Mouse (Mus musculus): ENCODE results near the gene H2-Ab1.

Gene H2-Ab1

GRCm38 (mm10) chr17:34285371-34285770 lies 27.9 kb downstream of the H2-Ab1 start:
- DNase-seq (ENCODE audit: low spot score) = no peak

GRCm38 (mm10) chr17:34285848-34286247 lies 28.4 kb downstream of the H2-Ab1 start:
- DNase-seq (ENCODE audit: low spot score) = no peak

GRCm38 (mm10) chr17:34286501-34286900 lies 29.0 kb downstream of the H2-Ab1 start:
- DNase-seq (ENCODE audit: low spot score) = no peak

- DNase-seq (ENCODE audit: low spot score) = no peak
Observed at GRCm38 (mm10) chr17:34286999-34287398, 29.5 kb downstream of the H2-Ab1 start.

- peak; percentile 87 for DNase-seq (ENCODE audit: low spot score)
Observed at GRCm38 (mm10) chr17:34287648-34288047, 30.2 kb downstream of the H2-Ab1 start, which contains the start of gene H2-Aa. Gene H2-Aa, minus strand, starts transcription at chr17:34287823.

- DNase-seq (ENCODE audit: low spot score) = no peak
Observed at GRCm38 (mm10) chr17:34288131-34288530, 30.6 kb downstream of the H2-Ab1 start.

- peak; percentile 70 for DNase-seq (ENCODE audit: low spot score)
Observed at GRCm38 (mm10) chr17:34291609-34292008, 34.1 kb downstream of the H2-Ab1 start.

- no peak for DNase-seq (ENCODE audit: low spot score)
Observed at GRCm38 (mm10) chr17:34292570-34292969, 35.1 kb downstream of the H2-Ab1 start.

GRCm38 (mm10) chr17:34293533-34293932 lies 36.0 kb downstream of the H2-Ab1 start:
- DNase-seq (ENCODE audit: low spot score) = no peak

GRCm38 (mm10) chr17:34294249-34294648 lies 36.8 kb downstream of the H2-Ab1 start:
- no peak for DNase-seq (ENCODE audit: low spot score)

- no peak for DNase-seq (ENCODE audit: low spot score)
Observed at GRCm38 (mm10) chr17:34295307-34295706, 37.8 kb downstream of the H2-Ab1 start.

GRCm38 (mm10) chr17:34295891-34296794 lies 38.7 kb downstream of the H2-Ab1 start:
- peak; percentile 52 for DNase-seq (ENCODE audit: low spot score)

- DNase-seq (ENCODE audit: low spot score) = no peak
Observed at GRCm38 (mm10) chr17:34299356-34299755, 41.9 kb downstream of the H2-Ab1 start.

- no peak for DNase-seq (ENCODE audit: low spot score)
Observed at GRCm38 (mm10) chr17:34300071-34300470, 42.6 kb downstream of the H2-Ab1 start.

- DNase-seq (ENCODE audit: low spot score) = no peak
Observed at GRCm38 (mm10) chr17:34300691-34301566, 43.4 kb downstream of the H2-Ab1 start.

- no peak for DNase-seq (ENCODE audit: low spot score)
Observed at GRCm38 (mm10) chr17:34301670-34302190, 44.2 kb downstream of the H2-Ab1 start.

- DNase-seq (ENCODE audit: low spot score) = no peak
Observed at GRCm38 (mm10) chr17:34303789-34304188, 46.3 kb downstream of the H2-Ab1 start.

- DNase-seq (ENCODE audit: low spot score) = peak; percentile 73
Observed at GRCm38 (mm10) chr17:34304751-34305150, 47.3 kb downstream of the H2-Ab1 start.

GRCm38 (mm10) chr17:34305380-34306030 lies 48.0 kb downstream of the H2-Ab1 start, which contains the start of gene H2-Eb1:
Gene H2-Eb1, plus strand, starts transcription at chr17:34305867.
- peak; percentile 84 for DNase-seq (ENCODE audit: low spot score)

GRCm38 (mm10) chr17:34306407-34306806 lies 48.9 kb downstream of the H2-Ab1 start:
- no peak for DNase-seq (ENCODE audit: low spot score)

- DNase-seq (ENCODE audit: low spot score) = no peak
Observed at GRCm38 (mm10) chr17:34307216-34307615, 49.7 kb downstream of the H2-Ab1 start.

GRCm38 (mm10) chr17:34308161-34308560 lies 50.7 kb downstream of the H2-Ab1 start:
- DNase-seq (ENCODE audit: low spot score) = no peak
